Mouse (Mus musculus) cerebellum, postnatal 25 days (tissue): ENCODE measurements around the gene Bckdhb.
"Not testable (repeated sequence)": the region's sequence is repeated elsewhere in the genome, so short reads cannot be mapped to it uniquely, and the experiment has no call there.

Experiments
- DNase-seq, 2 experiments: peaks; one replicate each; pipeline ENCODE4 v3.0.0; 2021; ENCODE audit warnings: mixed read lengths in 2 of 2

Gene Bckdhb

GRCm38 (mm10) chr9:84046961-84047360 lies 122.0 kb downstream of the Bckdhb start:
- no peak for DNase-seq

GRCm38 (mm10) chr9:84047436-84047835 lies 122.5 kb downstream of the Bckdhb start:
- no peak for DNase-seq

- DNase-seq = no peak
These were observed 124.2 kb downstream of the Bckdhb start for GRCm38 (mm10) chr9:84049142-84049541.

- no peak for DNase-seq
These were observed 126.1 kb downstream of the Bckdhb start for GRCm38 (mm10) chr9:84050867-84051635.

- no peak for DNase-seq
These were observed 130.3 kb downstream of the Bckdhb start for GRCm38 (mm10) chr9:84055125-84055807.

GRCm38 (mm10) chr9:84060781-84061180 lies 135.8 kb downstream of the Bckdhb start:
- not testable (repeated sequence) for DNase-seq

GRCm38 (mm10) chr9:84063617-84064016 lies 138.7 kb downstream of the Bckdhb start:
- no peak for DNase-seq

GRCm38 (mm10) chr9:84064113-84064512 lies 139.2 kb downstream of the Bckdhb start:
- no peak for DNase-seq

GRCm38 (mm10) chr9:84070247-84070646 lies 145.3 kb downstream of the Bckdhb start:
- no peak for DNase-seq

GRCm38 (mm10) chr9:84070740-84071139 lies 145.8 kb downstream of the Bckdhb start:
- no peak for DNase-seq

GRCm38 (mm10) chr9:84072534-84072933 lies 147.6 kb downstream of the Bckdhb start:
- DNase-seq = no peak

GRCm38 (mm10) chr9:84073237-84073636 lies 148.3 kb downstream of the Bckdhb start:
- DNase-seq = no peak

- no peak for DNase-seq
These were observed 158.6 kb downstream of the Bckdhb start for GRCm38 (mm10) chr9:84083551-84083950.

GRCm38 (mm10) chr9:84084686-84085085 lies 159.7 kb downstream of the Bckdhb start:
- peak; percentile 49 to 61 for DNase-seq

GRCm38 (mm10) chr9:84090316-84091063 lies 165.5 kb downstream of the Bckdhb start:
- DNase-seq = no peak

- no peak for DNase-seq
These were observed 168.0 kb downstream of the Bckdhb start for GRCm38 (mm10) chr9:84092994-84093393.

GRCm38 (mm10) chr9:84094111-84094510 lies 169.2 kb downstream of the Bckdhb start:
- DNase-seq = peak; percentile 59 to 63

- DNase-seq = no peak
These were observed 171.6 kb downstream of the Bckdhb start for GRCm38 (mm10) chr9:84096484-84097015.

GRCm38 (mm10) chr9:84103344-84103743 lies 178.4 kb downstream of the Bckdhb start:
- DNase-seq = no peak

- no peak for DNase-seq
These were observed 181.5 kb downstream of the Bckdhb start for GRCm38 (mm10) chr9:84106438-84106837.

- DNase-seq = peak; percentile 16 to 36
These were observed 182.3 kb downstream of the Bckdhb start for GRCm38 (mm10) chr9:84107045-84107813.

- DNase-seq = no peak
These were observed 183.6 kb downstream of the Bckdhb start for GRCm38 (mm10) chr9:84108534-84108933.
